Mouse (Mus musculus): ENCODE results near the gene Gle1.
"Not testable (repeated sequence)": the region's sequence is repeated elsewhere in the genome, so short reads cannot be mapped to it uniquely, and the experiment has no call there.

Gene Gle1

DNA sequence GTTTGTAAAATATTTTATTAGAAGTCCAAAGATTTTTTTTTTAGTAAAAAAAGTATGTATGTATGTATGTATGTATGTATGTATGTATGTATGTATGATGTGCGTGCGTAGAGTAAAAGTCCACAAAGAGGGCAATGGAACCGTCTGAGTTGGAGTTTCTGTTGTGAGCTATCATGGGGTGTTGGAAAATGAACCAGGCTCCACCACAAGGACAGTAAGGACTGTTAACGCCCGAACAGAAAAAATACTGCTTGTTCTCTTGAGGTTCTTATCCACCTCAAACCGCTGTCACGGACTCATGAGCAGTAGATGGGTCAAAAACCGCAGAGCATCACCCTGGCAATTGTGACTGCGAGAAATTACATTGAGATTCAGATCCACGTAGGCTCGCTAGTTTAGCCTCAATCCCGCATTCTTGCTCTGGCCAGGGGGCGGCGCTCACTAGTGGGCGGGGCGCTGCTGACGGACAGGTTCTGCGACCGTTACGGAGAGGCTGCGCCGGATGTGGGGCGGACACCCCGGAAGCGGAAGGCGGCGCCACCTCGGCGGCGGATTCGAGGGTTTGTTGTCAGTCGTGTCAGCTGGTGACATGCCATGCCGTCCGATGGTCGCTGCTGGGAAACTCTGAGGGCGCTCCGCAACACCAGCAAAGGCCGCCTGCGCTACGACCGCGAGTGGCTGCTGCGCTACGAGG lies at the start of gene Gle1:
TSS of gene Gle1 (plus strand) at position 521 of the 694 bp plus-strand sequence.
- peak; percentile 96 for DNase-seq (ENCODE audit: low spot score)

DNA sequence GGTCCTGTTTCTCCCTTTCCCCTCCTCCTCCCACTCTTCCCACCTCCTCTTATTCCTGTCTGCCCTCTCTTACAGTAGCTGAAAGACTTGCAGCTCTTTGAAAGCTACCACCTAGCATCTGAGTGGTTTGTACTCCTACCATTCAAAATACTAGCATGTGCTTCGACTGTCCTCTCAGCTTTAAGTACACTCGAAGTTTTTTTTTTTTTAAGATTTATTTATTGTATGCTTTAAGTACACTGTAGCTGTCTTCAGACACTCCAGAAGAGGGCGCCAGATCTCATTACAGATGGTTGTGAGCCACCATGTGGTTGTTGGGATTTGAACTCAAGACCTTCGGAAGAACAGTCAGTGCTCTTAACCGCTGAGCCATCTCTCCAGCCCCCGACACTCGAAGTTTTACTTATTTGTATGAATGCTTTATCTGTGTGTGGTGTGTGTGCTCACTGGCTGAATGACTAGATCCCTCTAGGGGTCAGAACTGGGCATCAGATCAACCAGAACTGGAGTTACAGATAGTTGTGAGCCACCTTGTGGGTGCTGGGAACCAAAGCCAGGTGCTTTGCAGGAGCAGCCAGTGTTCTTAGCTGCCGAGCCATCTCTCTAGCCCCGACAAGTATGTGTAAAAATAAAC lies 48.5 kb upstream of the Gle1 start:
- not testable (repeated sequence) for DNase-seq (ENCODE audit: low spot score)

DNA sequence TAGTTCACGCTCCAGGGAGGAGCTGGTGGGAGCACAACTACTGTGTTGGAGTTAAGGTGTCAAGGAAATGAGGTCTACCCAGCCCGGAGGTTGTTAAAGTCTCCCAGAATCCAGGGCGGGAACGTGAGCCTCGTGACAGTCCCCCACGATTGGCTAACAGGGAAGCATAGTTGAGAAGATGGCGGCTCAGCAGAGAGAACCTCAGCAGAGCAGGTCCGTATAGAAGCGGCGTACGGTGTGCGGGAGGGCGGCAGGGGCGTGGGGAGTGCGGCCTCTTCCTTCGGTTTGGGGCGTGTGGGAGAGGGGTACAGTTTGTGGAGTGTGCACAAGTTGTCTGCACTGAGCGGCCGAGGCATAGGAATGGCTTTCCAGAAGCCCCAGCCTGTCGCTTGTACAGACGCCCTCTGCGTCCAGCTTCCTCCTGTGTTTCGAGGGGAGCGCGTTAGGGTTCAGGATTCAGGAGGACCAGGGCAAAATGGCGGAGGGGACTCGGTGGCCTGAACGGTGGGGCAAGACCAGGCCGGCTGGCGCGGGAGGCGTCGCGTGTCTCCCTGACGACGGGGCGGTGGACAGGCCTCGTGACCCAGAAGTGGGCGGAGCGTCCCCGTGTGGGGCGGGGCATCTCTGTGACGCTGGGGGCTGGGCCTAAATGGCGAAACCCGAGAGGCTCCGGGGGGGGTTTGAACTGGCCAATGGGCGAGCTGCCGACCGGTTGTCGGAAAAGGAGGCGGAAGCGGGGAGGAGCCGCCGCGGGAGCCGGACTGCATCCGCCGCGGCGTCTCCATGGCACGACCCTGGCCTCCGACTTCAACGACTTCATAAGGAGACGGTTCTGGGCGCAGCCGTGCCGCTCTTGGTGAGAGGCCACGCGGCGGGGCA lies 45.9 kb upstream of the Gle1 start, which contains the start of gene Odf2:
TSS of gene Odf2 (plus strand) at position 156 of the 879 bp plus-strand sequence.
- DNase-seq (ENCODE audit: low spot score), result peak; percentile 100

DNA sequence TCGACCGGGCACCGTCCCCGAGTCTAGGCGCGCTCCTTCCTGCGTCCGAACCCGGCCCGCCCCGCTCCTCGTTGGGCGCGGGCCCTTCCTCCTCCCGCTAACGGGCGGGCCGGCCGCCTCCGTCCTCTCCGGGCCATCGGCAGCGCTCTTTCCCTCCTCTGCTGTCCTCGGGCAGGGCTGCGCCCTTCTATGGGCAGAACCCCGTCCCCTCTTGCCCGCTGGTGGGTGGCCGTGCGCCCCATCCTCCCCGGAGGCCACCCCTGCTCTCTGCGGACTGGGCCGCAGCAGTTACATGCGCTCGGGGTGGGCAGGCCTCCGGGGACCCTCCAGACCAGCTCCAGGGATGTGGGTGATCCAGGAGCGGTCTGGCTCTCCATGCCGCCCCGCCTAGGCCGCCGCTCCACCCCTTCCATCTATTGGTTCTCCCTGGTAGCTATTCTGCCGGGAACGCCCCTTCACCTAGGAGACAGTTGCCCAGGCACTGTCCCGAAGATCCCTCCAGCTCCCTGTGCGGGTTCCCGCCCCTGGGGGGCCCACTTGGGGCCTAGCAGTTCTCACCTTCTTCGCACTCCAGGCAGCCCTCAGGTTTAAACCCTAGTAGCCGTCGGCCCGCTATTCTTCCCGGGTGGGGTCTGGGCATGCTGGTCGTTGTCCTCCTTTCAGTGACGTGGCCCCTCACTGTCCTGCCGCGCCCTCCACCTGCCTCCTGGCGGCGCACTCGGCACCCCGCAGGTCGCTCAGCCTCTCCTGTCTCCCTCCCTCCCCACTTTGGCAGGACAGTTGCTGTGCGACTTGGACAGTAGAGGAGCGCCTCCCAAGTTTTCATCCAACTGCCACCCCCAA lies 45.0 kb upstream of the Gle1 start:
- peak; percentile 89 for DNase-seq (ENCODE audit: low spot score)

DNA sequence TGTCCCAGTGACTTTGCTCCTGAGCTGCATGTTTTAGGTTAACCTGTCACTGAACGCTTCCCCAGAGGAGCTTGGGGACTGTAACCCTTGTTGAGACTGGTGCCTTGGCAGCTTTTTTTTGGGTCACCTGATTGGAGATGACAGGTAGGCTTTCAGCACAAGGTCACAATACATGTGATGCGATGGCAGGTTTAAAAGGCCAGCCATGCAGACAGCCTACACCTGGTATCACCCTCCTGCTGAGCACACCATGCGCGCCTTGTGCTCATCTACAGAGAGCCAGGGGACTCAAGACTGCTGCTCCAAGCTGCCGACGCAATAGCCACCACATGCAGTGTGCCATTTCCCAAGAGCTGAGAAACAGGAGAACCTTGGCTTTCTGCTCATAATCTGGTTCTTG lies 43.5 kb upstream of the Gle1 start:
- DNase-seq (ENCODE audit: low spot score), result no peak

DNA sequence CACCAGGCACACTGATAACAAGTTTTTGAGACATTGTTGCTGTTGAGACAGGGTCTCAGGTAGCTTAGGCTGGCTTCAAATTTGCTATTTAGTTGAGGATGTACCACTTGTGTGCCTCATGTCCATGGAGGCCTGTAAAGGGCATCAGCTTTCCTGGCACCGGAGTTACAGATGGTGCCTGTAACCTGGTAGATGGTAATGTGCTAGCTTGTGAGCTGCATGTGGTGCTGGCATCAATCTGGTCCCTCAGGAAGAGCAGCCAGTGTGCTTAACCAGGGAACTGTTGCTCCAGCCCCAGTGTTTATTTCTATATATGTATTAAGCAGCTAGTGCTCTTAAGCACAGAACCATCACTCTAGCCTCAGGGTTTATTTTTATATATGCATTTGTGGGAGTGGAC lies 39.2 kb upstream of the Gle1 start:
- DNase-seq (ENCODE audit: low spot score), result no peak

DNA sequence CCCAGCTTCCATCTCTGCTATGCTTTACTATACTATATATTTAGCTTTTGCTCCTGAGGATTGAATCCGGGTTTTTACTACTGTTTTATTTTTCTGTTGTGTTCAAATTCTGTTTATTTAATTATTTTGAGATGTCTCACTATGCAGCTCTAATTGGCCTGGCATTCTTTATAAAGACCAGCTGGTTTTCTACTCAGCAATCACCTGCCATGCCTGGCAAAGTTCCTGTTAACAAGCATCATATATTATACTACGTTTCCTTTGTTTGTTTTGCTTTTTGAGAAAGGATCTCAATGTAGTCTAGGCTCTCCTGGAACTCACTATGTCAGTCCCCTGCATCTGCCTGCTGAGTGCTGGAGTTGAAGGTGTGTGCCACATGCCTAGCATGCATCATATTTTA lies 37.9 kb upstream of the Gle1 start:
- DNase-seq (ENCODE audit: low spot score), result no peak

DNA sequence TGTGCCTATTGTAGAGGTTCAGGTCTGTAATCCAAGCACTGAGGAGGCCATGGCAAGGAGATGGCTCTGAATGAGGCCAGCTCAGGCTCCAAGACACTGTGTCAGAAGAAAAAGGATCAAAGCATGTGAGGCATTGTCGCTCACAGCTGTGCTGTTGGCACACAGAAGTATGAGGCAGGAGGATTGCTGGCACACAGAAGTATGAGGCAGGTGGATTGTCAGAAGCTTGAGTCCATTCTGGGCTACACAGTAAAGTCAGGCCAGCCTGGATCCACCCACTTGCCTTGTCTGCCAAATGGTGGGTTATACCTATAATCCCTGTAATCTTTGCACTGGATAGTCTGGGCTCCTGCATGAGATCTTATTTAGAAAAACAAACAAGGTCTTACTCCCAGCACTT lies 37.1 kb upstream of the Gle1 start:
- DNase-seq (ENCODE audit: low spot score), result no peak

DNA sequence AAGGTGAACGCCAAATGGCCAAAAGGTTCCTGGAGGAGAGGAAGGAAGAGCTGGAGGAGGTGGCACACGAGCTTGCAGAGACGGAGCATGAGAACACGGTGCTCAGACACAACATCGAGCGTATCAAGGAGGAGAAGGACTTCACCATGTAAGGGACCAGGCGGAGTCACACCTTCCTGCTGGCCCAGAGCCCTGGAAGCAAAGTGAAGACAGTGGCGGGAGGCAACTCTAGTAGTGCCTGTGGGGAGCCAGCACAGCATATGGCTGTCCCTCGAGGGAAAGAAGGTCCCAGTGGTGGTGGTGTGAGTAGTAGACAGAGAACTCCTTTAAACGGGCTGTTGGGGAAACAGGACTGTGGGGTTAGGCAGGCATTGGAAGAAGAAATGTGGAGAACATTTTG lies 33.0 kb upstream of the Gle1 start:
- no peak for DNase-seq (ENCODE audit: low spot score)

DNA sequence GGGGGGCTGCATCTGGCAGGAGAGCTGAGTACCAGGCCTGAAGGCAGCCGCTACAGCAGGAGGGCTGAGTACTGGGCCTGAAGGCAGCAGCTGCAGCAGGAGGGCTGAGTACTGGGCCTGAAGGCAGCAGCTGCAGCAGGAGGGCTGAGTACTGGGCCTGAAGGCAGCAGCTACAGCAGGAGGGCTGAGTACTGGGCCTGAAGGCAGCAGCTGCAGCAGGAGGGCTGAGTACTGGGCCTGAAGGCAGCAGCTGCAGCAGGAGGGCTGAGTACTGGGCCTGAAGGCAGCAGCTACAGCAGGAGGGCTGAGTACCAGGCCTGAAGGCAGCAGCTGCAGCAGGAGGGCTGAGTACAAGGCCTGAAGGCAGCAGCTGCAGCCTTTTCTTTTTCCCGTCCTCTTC lies 27.1 kb upstream of the Gle1 start:
- not testable (repeated sequence) for DNase-seq (ENCODE audit: low spot score)

DNA sequence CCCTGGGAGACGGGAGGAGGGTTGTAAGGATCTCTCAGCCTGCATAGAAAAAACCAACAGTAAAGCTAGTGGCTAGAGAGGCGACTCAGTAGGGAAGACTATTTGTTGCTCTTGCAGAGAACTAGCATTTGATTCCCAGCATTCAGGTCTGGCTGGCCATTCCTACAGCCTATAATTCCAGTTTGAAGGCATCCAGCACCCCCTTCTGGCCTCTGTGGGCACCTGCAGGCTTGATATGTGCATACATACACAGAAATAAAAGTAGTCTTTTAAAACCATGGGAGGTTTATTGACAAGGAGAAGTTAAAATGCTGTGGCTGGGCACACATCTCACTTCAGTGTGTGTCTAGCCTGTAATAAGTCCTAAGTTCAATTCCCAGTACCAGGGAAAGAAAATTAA lies 25.2 kb upstream of the Gle1 start:
- no peak for DNase-seq (ENCODE audit: low spot score)

DNA sequence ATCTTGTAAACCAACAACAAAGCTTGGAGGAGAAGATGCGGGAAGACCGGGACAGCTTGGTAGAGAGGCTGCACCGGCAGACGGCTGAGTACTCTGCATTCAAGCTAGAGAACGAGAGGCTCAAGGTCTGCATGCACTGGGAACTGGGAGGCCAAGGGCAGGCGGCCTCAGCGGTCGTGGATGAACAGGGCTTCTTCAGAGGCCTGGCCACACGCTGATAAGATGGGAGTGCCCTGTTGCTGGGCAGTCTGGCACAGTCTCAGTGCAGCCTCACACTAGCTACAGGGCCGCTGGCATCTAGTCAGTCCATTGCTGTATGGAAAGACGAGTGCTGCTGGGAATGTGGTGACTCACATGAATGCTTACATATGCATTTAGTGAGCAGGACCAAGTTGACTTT lies 17.6 kb upstream of the Gle1 start:
- peak; percentile 73 for DNase-seq (ENCODE audit: low spot score)

DNA sequence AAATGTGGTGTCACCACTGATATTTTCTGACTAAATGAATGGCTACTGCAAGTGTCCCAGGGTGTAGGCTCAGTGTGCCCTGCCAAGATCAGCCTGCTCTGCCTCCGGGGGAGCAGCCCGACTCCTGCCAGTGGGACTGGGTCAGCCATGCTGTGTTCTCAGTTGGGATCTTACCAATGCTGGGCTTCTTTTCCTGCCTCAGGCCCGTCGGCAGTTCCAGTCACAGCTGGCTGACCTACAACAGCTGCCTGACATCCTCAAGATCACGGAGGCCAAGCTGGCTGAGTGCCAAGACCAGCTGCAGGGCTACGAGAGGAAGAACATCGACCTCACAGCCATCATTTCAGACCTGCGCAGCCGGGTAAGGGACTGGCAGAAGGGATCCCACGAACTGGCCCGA lies 13.2 kb upstream of the Gle1 start:
- DNase-seq (ENCODE audit: low spot score), result peak; percentile 47

DNA sequence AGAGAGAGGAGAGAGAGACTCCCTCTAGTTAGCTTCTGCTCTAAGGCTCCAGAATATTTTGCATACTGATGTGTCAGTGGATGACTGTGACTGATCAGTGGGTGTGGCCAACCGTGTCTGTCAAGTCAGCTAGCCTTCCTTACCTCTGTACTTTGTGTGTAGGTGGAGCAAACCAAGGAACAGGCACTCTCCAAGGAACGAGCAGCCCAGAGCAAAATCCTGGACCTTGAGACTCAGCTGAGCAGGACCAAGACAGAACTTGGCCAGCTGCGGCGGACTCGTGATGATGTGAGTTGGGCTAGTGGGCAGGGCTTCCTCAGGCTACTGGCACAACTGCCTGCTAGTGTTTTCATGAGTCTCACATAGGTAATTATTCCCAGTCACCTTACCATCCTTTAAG lies 8.7 kb upstream of the Gle1 start:
- no peak for DNase-seq (ENCODE audit: low spot score)

DNA sequence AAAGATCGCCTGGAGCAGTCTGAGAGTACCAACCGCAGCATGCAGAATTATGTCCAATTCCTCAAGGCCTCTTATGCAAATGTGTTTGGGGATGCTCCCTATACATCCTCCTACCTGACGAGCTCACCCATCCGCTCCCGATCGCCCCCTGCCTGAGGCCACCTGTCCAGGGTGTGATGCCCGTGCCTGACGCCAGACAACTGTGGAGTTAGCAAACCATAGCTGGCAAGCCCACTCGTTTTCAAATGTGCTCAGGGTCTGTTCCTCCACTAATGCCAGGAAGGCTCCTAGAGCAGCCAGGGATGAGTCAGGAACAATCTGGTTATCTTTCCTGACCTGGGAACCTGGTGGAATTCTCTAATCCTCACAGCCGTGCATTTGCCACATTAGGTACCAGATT lies 4.7 kb upstream of the Gle1 start:
- no peak for DNase-seq (ENCODE audit: low spot score)

DNA sequence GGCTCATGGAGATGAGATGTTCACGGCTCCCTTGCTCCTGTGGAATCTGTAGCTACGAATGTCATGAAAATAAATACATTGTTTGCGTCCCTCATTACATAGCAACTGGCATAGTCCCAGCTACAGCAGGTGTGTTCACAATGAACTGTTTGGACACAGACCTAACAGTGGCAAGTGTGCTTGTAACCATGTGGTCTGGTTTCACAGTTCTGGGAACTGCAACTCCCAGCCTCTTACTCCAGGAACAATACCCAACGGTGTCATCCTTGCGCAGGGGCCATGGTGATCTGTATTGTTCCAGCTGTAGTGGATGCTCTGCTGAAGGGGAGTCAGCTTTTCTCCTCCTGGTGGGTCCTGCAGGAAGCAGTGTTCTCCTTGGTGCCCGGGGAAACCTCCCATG lies 4.0 kb upstream of the Gle1 start:
- no peak for DNase-seq (ENCODE audit: low spot score)

DNA sequence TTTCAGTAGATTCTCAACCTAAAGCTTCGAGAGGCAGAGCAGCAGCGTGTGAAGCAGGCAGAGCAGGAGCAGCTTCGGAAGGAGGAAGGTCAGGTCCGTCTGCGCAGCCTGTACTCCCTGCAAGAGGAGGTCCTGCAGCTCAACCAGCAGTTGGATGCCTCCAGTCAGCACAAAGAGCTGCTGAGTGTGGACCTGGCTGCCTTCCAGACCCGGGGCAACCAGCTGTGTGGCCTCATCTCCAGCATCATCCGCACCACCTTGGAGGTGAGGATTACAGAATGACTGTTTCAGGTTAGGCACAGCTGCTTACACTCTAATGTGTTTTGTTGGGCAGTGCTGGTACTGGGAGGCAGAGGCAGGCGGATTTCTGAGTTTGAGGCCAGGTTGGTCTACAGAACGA lies 4.8 kb downstream of the Gle1 start:
- DNase-seq (ENCODE audit: low spot score), result no peak

DNA sequence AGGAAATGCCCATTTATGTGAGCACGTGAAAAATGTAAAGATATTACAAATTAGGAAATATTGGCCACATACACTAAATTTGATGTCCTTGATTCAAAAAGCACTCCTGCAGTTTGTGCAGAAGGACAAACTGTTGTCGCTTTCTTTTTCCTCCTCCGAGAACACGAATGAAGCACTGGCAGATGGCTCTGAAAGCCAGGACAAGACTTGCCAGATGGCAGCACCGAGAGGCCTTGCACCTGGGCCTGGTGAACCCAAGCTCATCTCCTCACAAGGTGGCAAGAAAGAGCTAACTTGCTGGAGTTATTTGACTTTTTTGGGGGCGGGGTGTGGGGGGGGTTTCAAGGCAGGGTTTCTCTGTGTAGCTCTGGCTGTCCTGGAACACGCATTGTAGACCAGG lies 5.6 kb downstream of the Gle1 start:
- no peak for DNase-seq (ENCODE audit: low spot score)

DNA sequence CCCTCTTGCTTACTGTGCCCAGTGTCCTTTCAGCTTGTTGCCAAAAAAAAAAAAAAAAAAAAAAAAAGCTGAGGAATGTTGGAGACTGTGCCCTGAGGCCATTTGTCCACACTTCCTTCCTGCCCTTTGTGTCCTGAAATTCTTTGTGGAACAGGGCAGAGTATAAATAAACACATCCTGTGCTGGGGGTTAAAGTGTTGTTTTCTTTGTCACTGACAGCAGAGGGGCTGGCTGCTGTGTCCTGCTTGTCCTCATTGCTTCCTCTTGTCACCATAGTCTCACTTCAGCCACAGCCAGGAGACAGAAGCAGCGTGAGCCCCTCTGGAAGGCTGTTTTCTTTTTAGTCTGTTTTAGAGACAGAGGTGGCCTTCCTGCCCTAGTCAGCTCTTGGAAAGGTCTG lies 9.5 kb downstream of the Gle1 start:
- DNase-seq (ENCODE audit: low spot score), result no peak

DNA sequence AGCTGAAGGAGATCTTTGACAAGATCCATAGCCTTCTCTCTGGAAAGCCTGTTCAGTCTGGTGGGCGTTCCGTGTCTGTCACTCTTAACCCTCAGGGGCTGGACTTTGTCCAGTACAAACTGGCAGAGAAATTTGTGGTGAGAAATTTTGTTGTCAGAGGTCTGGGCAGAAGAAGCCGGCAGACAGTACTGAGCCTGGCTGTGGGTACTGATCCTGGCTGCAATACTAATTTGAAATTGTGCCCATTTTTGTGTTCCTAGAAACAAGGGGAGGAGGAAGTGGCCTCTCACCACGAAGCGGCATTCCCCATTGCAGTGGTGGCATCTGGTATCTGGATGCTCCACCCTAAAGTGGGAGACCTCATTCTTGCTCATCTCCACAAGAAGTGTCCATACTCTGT lies 13.7 kb downstream of the Gle1 start:
- no peak for DNase-seq (ENCODE audit: low spot score)

DNA sequence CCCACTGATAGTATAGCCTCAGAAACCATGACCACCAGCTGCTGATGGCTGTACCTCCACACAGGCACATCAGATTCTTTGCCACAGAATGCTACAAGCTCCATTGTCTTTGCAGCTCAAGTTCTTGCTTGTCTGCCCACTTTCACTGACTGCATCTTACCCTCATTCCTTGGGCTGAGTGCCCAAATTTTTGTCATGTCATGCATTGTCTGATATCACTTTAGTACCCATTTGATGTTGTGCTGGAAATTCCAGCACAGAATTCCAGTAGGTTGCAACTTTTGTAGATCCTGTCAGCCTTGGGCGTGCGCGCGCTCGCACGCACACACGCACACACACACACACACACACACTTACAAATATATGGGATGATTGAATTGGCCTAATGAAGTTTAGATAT lies 26.0 kb downstream of the Gle1 start:
- no peak for DNase-seq (ENCODE audit: low spot score)

Data from testis, postnatal 14 days (tissue).